Mouse (Mus musculus): ENCODE data around the gene Crybg1.

GRCm38 (mm10) chr10:43910032-43910872, 238.4 kb downstream of the Crybg1 start:
- TF ChIP-seq CTCF (IDR thresholded peaks at IDR 0.05; ENCODE audit: control insufficient read depth, insufficient read depth, insufficient replicate concordance, low read depth, low read length) (no peak), POLR2A (IDR thresholded peaks at IDR 0.05; ENCODE audit: control insufficient read depth, low read depth, low read length) (no peak)
